Mouse (Mus musculus) hindbrain, embryonic 12.5 days (tissue): ENCODE measurements around the gene Slc16a3. TPM values are rescaled to one million over a fixed set of nuclear protein-coding genes. Genes with fewer than 3 reads are reported as not detected.

Experiments
- ATAC-seq: fragments of 200-750 bp; cut with Nextera tagmentation; 2 replicates; pipeline ENCODE4 v1.8.0; 2017; ENCODE audit warnings: moderate TSS enrichment; ENCODE audit not compliant: low FRiP score
- H3K27ac ChIP-seq: fragments of 300-500 bp; sonication (generic); 2 replicates; pipeline ENCODE4 v1.5.1; 2016; ENCODE audit warnings: mild to moderate bottlenecking
- H3K27me3 ChIP-seq: fragments of 300-500 bp; sonication (generic); 2 replicates; pipeline ENCODE4 v1.6.1; 2016; ENCODE audit warnings: mild to moderate bottlenecking
- H3K36me3 ChIP-seq: fragments of 300-500 bp; sonication (generic); 2 replicates; pipeline ENCODE4 v1.6.1; 2016; ENCODE audit warnings: mild to moderate bottlenecking
- H3K4me1 ChIP-seq: fragments of 300-500 bp; sonication (generic); 2 replicates; pipeline ENCODE4 v1.6.1; 2016
- H3K4me2 ChIP-seq: fragments of 300-500 bp; sonication (generic); replicated peaks from 2 replicates; pipeline ENCODE4 v1.6.1; 2016; ENCODE audit warnings: mild to moderate bottlenecking
- H3K4me3 ChIP-seq: fragments of 300-500 bp; sonication (generic); 2 replicates; pipeline ENCODE4 v1.5.1; 2016; ENCODE audit warnings: mild to moderate bottlenecking
- H3K9ac ChIP-seq: fragments of 300-500 bp; sonication (generic); 2 replicates; pipeline ENCODE4 v1.6.1; 2016; ENCODE audit warnings: mild to moderate bottlenecking, moderate library complexity
- H3K9me3 ChIP-seq: fragments of 300-500 bp; sonication (generic); replicated peaks from 2 replicates; pipeline ENCODE4 v1.6.1; 2016; ENCODE audit warnings: mild to moderate bottlenecking
- WGBS: fragments of 180-500 bp; shearing (Covaris S2); methylation state at CpG from one replicate; pipeline ENCODE4 v1.1.7; 2016; 5-methylcytosine and 5-hydroxymethylcytosine counted together
- polyA plus RNA-seq: library from polyadenylated mRNA; unstranded; fragments of >200 nt; fragmentation: Nextera tagmentation; extraction: Ambion mirVana; gene quantifications from 2 replicates; pipeline ENCODE4 v1.2.1, GENCODE M21; 2016

Gene Slc16a3
- polyA plus RNA-seq, 1 experiment from 2014 or later, result 45.9 TPM

DNA sequence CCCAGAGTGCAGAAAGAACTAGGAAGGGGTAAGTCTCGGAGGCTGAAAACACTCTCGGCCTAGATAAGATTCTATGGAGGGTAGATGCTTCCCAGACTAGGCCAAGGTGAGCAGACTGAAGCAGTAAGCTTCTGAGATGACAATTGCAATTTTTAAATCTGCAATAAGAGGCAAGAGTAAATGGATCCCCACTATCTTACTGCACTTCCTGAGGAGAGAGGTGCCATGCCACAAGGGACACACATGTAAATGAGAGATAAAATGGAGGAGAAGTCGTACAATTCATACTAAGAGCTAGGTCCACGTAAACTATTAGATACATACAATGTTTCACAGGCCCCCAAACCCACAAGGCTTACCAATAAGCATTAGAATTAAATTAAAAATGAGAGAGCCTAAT lies 19.8 kb upstream of the Slc16a3 start:
- Histone ChIP-seq H3K4me3 (no peak overlapping the region), H3K27me3 (no peaks in the 10 kb centered on the region), H3K4me1 (peaks cover 3% of the 10 kb centered on the region), H3K4me2 (no peak overlapping the region), H3K27ac (no peak overlapping the region), H3K36me3 (peaks cover 10% of the 10 kb centered on the region; the same call in 1 of the 2 replicates), H3K9ac (no peak overlapping the region), H3K9me3 (no peaks in the 10 kb centered on the region)
- WGBS, result 93% methylated on average over 4 of the region's 4 CpGs
- no peak for ATAC-seq

DNA sequence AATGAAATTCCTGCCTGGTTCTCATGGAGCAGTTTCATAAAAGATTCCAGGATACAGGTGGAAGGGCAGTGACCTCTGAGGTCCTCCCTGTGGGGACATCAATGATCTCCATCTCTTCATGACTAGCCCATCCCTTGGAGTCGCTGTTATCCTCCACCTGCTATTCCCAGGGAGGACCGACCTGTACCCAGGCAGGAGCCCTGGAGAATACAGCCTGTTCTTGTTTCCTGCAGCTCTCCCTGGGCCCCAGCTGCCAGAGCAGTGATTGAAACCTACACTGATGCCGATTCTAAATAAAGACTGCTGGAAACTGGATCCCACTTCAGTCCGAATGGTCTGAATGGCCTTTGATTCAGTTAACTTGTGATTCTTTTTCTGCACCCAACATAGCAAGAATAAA lies 16.8 kb upstream of the Slc16a3 start:
- H3K4me1 ChIP-seq, result peaks cover 3% of the 10 kb centered on the region
- H3K27me3 ChIP-seq, result no peaks in the 10 kb centered on the region
- no peaks in the 10 kb centered on the region for H3K36me3 ChIP-seq
- H3K9me3 ChIP-seq, result no peaks in the 10 kb centered on the region
- no peak overlapping the region for H3K27ac ChIP-seq
- H3K4me2 ChIP-seq, result no peak overlapping the region
- 92% methylated on average over 4 of the region's 4 CpGs for WGBS
- no peak overlapping the region for H3K9ac ChIP-seq
- no peak overlapping the region for H3K4me3 ChIP-seq
- no peak for ATAC-seq

DNA sequence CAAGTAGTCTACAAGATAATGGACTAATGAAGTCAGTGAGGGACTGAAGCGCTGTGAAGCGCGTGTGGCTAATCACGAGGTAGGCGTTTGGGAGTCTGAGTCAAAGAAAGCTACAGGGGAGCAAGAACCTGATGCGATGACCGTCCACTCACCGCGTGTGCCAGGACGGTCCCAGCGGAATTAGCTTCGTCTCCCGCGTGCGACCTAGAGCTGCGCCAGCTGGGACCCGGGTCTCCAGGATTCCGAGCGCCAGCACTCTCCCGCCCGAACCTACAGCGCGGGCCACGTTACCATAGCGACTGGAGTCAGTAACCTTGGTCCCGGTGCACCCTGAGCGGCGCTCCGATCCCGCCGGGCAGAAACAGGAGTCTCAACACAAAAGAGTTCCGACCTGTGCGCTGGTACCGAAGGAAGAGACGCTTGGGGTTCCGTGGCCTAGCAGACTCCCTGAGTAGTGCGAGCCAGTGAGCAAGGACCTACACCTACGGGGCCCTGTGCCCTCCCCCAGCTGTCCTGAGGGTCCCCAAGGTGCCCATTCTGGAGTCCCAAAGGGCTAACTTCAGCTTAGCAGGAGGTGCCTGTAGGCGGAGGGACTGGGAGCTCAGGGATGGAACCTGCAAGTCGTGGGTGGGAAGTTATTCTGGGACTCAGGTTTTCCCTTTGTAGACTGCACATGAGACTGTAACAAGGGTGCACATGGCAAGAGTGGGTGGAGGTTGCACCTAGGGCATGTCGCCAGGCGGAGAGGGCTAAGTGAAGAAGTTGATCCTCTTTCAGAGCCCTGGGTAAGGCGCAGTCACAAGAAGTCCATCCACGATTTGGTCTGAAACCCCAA lies 15.5 kb upstream of the Slc16a3 start, which contains the start of gene Ccdc57:
Gene Ccdc57, minus strand, starts transcription at position 309 of the 835 bp plus-strand sequence.
- peak; percentile 94 for ATAC-seq
- H3K4me2 ChIP-seq, result peak within 1 kb of the TSS; percentile 80
- peak within 1 kb of the TSS; percentile 62 for H3K4me3 ChIP-seq
- no peaks in the 10 kb centered on the region for H3K36me3 ChIP-seq
- H3K27ac ChIP-seq, result no peak within 1 kb of the TSS
- H3K4me1 ChIP-seq, result peaks cover 3% of the 10 kb centered on the region
- 9% methylated on average over 44 of the region's 44 CpGs for WGBS
- H3K9ac ChIP-seq, result peak within 1 kb of the TSS; percentile 70
- H3K27me3 ChIP-seq, result no peaks in the 10 kb centered on the region
- H3K9me3 ChIP-seq, result no peaks in the 10 kb centered on the region

DNA sequence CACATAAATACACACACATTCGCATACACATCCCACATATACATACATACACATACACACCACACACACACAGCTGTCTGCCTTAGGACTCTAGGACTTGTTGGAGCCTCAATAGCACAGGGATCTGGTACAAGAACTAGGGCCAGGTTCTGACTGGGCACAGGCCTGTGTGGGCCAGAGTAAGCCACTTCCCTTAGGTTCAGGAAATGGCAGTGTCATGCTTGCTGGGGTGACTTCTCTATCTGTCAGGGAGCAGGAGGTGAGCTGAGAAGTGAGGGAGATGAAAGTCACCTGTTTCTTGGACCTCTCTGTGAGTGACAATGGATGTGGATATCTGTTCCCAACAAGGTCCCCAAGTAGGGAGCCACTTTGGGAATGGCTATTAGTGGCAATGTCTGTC lies 10.3 kb upstream of the Slc16a3 start:
- H3K9me3 ChIP-seq, result no peaks in the 10 kb centered on the region
- 92% methylated on average over 1 of the region's 1 CpGs for WGBS
- no peak overlapping the region for H3K27ac ChIP-seq
- H3K4me2 ChIP-seq, result no peak overlapping the region
- no peak overlapping the region for H3K4me3 ChIP-seq
- no peaks in the 10 kb centered on the region for H3K36me3 ChIP-seq
- H3K9ac ChIP-seq, result no peak overlapping the region
- peaks cover 1% of the 10 kb centered on the region for H3K4me1 ChIP-seq
- no peaks in the 10 kb centered on the region for H3K27me3 ChIP-seq
- no peak for ATAC-seq

DNA sequence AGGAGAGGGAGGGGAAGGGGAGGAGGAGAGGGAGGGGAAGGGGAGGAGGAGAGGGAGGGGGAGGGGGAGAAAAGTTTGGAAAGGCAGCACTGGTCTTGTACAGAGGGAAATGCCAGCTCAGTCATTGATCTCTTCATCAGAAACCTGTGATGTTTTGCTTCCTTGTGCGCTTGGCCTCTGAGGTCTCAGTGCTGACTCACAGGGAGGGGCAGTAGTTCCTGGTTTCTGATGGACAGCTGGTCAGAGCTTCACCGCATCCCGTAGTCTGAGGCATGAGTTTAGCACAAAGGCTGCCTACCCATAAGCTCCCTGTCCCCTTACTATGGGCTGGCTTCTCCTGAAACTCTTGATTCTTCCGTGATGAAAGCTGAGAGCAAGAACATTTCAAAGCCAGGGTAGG lies 9.5 kb upstream of the Slc16a3 start:
- Histone ChIP-seq H3K27me3 (no peaks in the 10 kb centered on the region), H3K4me1 (no peaks in the 10 kb centered on the region), H3K27ac (no peak overlapping the region), H3K36me3 (no peaks in the 10 kb centered on the region), H3K4me2 (no peak overlapping the region), H3K4me3 (no peak overlapping the region), H3K9ac (no peak overlapping the region), H3K9me3 (no peaks in the 10 kb centered on the region)
- 42% methylated on average over 4 of the region's 4 CpGs for WGBS
- no peak for ATAC-seq

DNA sequence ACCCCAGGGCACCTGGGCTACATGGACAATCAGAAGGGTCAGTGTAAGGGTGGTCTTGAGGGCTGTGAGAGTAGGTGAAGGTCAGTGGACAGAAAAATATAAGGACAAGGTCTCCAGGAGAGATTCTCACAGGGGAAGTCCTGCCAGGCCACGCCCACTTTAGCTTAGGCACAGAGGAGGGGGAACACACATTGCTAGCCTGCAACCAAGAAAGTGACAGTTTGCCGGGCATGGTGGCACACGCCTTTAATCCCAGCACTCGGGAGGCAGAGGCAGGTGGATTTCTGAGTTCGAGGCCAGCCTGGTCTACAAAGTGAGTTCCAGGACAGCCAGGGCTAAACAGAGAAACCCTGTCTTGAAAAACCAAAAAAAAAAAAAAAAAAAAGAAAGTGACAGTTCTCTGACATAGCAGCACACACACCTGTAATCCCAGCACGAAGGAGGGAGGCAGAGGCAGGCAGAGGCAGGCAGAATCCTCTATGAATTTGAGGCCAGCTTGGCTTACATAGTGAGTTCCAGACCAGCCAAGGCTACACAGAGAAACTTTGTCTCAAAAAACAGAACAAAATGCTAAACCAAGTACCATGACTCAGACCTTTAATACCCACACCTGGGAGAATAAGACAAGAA lies 8.5 kb upstream of the Slc16a3 start:
- Histone ChIP-seq H3K4me2 (no peak overlapping the region), H3K4me1 (no peaks in the 10 kb centered on the region), H3K9me3 (no peaks in the 10 kb centered on the region), H3K27ac (no peak overlapping the region), H3K4me3 (no peak overlapping the region), H3K27me3 (no peaks in the 10 kb centered on the region), H3K9ac (no peak overlapping the region), H3K36me3 (no peaks in the 10 kb centered on the region)
- ATAC-seq, result no peak
- WGBS, result 61% methylated on average over 6 of the region's 6 CpGs

DNA sequence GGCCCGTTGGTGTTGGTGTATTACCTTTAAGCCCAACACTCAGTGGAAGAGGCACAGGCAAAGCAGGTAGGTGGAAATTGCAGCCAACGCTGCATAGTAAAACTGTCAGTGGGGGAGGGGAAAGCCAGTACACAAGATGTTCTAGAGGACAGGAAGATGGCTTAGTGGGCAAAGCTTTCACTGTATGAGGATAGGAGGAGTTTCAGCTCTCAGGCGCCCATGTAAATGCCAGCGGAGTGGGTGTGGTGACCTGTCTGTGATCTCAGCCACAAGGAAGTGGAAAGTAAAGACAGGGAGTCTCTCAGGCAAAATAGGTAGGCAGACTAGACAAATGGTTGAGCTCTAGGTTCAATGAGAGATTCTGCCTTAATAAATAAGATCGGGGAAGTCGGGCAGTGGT lies 7.3 kb upstream of the Slc16a3 start:
- no peaks in the 10 kb centered on the region for H3K9me3 ChIP-seq
- no peaks in the 10 kb centered on the region for H3K36me3 ChIP-seq
- H3K4me2 ChIP-seq, result no peak overlapping the region
- ATAC-seq, result no peak
- no peak overlapping the region for H3K4me3 ChIP-seq
- H3K4me1 ChIP-seq, result no peaks in the 10 kb centered on the region
- WGBS, result 88% methylated on average over 6 of the region's 6 CpGs
- H3K27me3 ChIP-seq, result no peaks in the 10 kb centered on the region
- no peak overlapping the region for H3K9ac ChIP-seq
- H3K27ac ChIP-seq, result no peak overlapping the region

DNA sequence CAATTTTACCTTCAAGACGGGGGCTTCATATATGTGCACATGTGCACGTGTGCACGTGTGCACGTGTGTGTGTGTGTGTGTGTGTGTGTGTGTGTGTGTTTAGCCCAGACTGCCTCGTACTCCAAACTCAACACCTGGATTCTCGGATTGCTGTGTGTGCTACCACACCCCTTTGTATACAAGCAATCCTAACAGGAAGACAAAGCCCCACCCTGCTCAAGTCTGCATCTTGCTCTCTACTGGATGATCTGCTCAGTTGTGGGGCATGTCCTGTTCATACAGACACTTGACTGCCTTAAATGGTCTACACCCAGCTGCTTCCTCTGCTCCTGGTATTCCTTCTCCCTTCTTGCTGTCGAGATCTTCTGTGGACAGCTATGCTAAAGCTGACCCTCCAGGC lies 3.0 kb upstream of the Slc16a3 start:
- Histone ChIP-seq H3K27ac (no peak overlapping the region), H3K4me1 (peaks cover 16% of the 10 kb centered on the region), H3K9me3 (no peaks in the 10 kb centered on the region), H3K4me3 (no peak overlapping the region), H3K36me3 (no peaks in the 10 kb centered on the region), H3K4me2 (no peak overlapping the region), H3K9ac (no peak overlapping the region), H3K27me3 (peaks cover 26% of the 10 kb centered on the region)
- no peak for ATAC-seq
- WGBS, result 86% methylated on average over 7 of the region's 7 CpGs

DNA sequence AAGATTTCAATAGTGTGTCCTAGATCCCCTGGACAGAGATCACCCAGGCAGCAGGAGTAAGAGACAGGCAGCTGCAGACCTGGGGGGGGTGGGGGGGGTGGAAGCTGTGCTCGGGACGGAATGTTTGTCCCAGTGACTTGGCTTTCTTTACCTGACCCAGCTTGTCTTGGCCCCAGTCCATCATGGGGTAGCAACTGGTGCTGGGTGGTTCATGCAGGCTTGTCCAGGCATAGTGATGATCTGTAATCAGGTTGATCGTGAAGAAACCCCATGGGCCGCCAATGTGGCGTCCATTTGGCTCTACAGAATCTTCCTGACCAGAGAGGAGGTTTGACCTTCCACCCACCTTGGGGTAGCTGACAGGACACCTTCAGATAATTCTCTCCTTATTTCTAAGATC lies 2.4 kb upstream of the Slc16a3 start:
- H3K36me3 ChIP-seq, result no peaks in the 10 kb centered on the region
- 93% methylated on average over 5 of the region's 5 CpGs for WGBS
- H3K4me2 ChIP-seq, result no peak overlapping the region
- no peak for ATAC-seq
- peaks cover 29% of the 10 kb centered on the region for H3K27me3 ChIP-seq
- no peak overlapping the region for H3K27ac ChIP-seq
- no peak overlapping the region for H3K9ac ChIP-seq
- H3K4me1 ChIP-seq, result peaks cover 21% of the 10 kb centered on the region
- H3K9me3 ChIP-seq, result no peaks in the 10 kb centered on the region
- no peak overlapping the region for H3K4me3 ChIP-seq

DNA sequence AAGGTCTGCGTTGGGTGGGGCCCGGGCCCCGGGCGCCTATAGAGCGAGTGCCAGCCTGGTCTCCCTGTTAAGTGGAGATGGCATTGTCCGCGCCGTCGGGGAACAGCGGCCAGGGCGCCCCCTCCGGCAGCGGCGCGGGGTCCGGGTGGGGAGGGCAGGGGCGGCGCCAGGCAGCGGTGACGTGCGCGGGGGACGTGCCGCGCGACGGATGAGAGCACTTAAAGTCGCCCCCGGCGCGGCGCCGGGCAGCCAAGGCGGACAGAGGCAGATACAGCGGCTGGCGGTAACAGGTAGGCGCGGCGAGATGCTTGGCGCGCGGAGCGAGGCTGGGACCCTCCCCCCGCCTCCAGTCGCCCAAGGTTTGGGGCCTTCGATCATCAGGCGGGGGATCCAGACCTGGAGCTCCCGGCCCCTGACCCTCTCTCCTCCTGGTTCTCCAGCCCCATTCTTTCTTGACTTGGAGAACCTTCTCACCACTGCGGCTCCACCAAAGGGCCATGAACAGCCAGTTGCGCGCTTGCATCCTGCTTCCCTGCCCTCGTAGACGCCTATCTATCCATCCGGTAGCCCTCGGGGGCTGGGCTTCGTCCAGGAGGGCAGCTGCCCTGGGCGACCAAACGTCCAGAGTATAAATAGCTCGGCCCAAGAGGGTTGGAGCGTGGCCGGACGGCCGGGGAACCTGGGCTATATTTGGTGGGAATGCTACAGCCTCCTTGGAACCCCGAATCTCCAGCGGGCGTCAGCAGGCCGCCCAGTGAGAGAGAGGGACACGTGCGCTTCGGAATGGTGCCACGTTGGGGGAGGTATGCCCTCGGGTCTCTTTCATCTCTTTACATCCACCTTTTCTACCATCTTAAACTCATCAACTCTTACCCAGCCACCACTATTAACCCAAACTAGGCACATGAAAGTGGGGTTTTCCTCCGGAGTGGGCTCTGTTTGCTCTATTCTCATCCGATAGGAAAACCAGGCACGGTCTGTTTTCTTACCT lies 876 bp downstream of the Slc16a3 start:
- ATAC-seq, result no peak
- peaks cover 29% of the 10 kb centered on the region for H3K27me3 ChIP-seq
- H3K27ac ChIP-seq, result no peak overlapping the region
- 1% methylated on average over 74 of the region's 75 CpGs for WGBS
- H3K4me3 ChIP-seq, result peak overlapping the region; percentile 41
- H3K9ac ChIP-seq, result peak overlapping the region; percentile 53
- H3K4me2 ChIP-seq, result peak overlapping the region; percentile 63
- H3K36me3 ChIP-seq, result 0 out of 2 replicates have a peak, but pooled peaks cover 3% of the 10 kb centered on the region
- H3K4me1 ChIP-seq, result peaks cover 36% of the 10 kb centered on the region
- no peaks in the 10 kb centered on the region for H3K9me3 ChIP-seq

DNA sequence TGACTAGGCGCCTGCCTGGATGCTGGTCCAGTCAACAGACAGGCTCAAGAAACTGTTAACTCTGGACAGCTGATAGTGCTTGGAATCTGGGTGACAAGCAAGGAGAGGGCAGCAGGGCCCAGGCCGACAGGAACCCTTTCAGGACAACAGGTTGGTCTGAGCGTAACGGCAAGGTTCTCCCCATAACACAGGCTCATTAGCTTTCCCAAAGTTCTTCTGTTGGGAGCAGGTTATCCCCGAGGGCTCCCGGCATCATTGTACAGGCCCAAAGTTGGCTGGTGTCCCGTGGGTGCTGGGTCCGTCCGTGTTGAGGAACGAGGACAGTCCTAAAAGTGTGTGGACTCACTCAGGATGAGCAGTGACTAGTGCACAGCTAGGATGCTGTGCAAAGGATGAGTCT lies 1.6 kb downstream of the Slc16a3 start:
- Histone ChIP-seq H3K4me1 (peaks cover 36% of the 10 kb centered on the region), H3K4me3 (peak overlapping the region; percentile 41), H3K36me3 (0 out of 2 replicates have a peak, but pooled peaks cover 3% of the 10 kb centered on the region), H3K9me3 (no peaks in the 10 kb centered on the region), H3K9ac (no peak overlapping the region), H3K27me3 (peaks cover 29% of the 10 kb centered on the region), H3K4me2 (peak overlapping the region; percentile 63), H3K27ac (no peak overlapping the region)
- 6% methylated on average over 10 of the region's 10 CpGs for WGBS
- ATAC-seq, result no peak
